Mouse (Mus musculus) neural tube, embryonic 15.5 days (tissue): ENCODE measurements around the gene Zscan2. TPM values are rescaled to one million over a fixed set of nuclear protein-coding genes. Genes with fewer than 3 reads are reported as not detected.

Source experiments
- ATAC-seq: fragments of 200-750 bp; cut with Nextera tagmentation; 2 replicates; pipeline ENCODE4 v1.8.0; 2017; ENCODE audit warnings: mild to moderate bottlenecking, moderate TSS enrichment, moderate library complexity; ENCODE audit not compliant: low FRiP score
- H3K27ac ChIP-seq: fragments of 300-500 bp; sonication (generic); replicated peaks from 2 replicates; pipeline ENCODE4 v1.5.1; 2015; ENCODE audit warnings: mild to moderate bottlenecking, inconsistent platforms
- H3K27me3 ChIP-seq: fragments of 300-500 bp; sonication (generic); replicated peaks from 2 replicates; pipeline ENCODE4 v1.6.1; 2015; ENCODE audit warnings: inconsistent platforms
- H3K36me3 ChIP-seq: fragments of 300-500 bp; sonication (generic); 2 replicates; pipeline ENCODE4 v1.6.1; 2015; ENCODE audit warnings: inconsistent platforms
- H3K4me1 ChIP-seq: fragments of 300-500 bp; sonication (generic); 2 replicates; pipeline ENCODE4 v1.6.1; 2015; ENCODE audit warnings: inconsistent platforms
- H3K4me2 ChIP-seq: fragments of 300-500 bp; sonication (generic); 2 replicates; pipeline ENCODE4 v1.6.1; 2015; ENCODE audit warnings: inconsistent platforms, mild to moderate bottlenecking, moderate library complexity
- H3K4me3 ChIP-seq: fragments of 300-500 bp; sonication (generic); replicated peaks from 2 replicates; pipeline ENCODE4 v1.5.1; 2015; ENCODE audit warnings: mild to moderate bottlenecking, inconsistent platforms
- H3K9ac ChIP-seq: fragments of 300-500 bp; sonication (generic); replicated peaks from 2 replicates; pipeline ENCODE4 v1.6.1; 2015; ENCODE audit warnings: mild to moderate bottlenecking, inconsistent platforms
- H3K9me3 ChIP-seq: fragments of 300-500 bp; sonication (generic); replicated peaks from 2 replicates; pipeline ENCODE4 v1.6.1; 2016; ENCODE audit warnings: inconsistent platforms
- WGBS: fragments of 180-500 bp; shearing (Covaris S2); methylation state at CpG from one replicate; pipeline ENCODE4 v1.1.7; 2015; ENCODE audit warnings: mixed read lengths; 5-methylcytosine and 5-hydroxymethylcytosine counted together
- polyA plus RNA-seq: library from polyadenylated mRNA; unstranded; fragments of >200 nt; fragmentation: Nextera tagmentation; extraction: Ambion mirVana; gene quantifications from 2 replicates; pipeline ENCODE4 v1.2.1, GENCODE M21; 2015

Zscan2 gene
- polyA plus RNA-seq, 1 experiment from 2014 or later = 3.9 TPM

- H3K4me3 ChIP-seq = no peak overlapping the region
- H3K9me3 ChIP-seq = no peaks in the 10 kb centered on the region
- peaks cover 55% of the 10 kb centered on the region for H3K4me1 ChIP-seq
- H3K36me3 ChIP-seq = peaks cover 34% of the 10 kb centered on the region
- no peaks in the 10 kb centered on the region for H3K27me3 ChIP-seq
- no peak overlapping the region for H3K9ac ChIP-seq
- no peak for ATAC-seq
- 84% methylated on average over 1 of the region's 1 CpGs for WGBS
- H3K4me2 ChIP-seq = no peak overlapping the region
- no peak overlapping the region for H3K27ac ChIP-seq
Measured at GRCm38 (mm10) chr7:80864151-80864550, 3.4 kb downstream of the Zscan2 start.

- H3K4me2 ChIP-seq = 0 out of 2 replicates have a peak overlapping the region, but pooled peaks have one; percentile 2
- no peak overlapping the region for H3K27ac ChIP-seq
- H3K27me3 ChIP-seq = no peaks in the 10 kb centered on the region
- H3K9ac ChIP-seq = no peak overlapping the region
- ATAC-seq = no peak
- no peak overlapping the region for H3K4me3 ChIP-seq
- peaks cover 40% of the 10 kb centered on the region for H3K36me3 ChIP-seq
- 78% methylated on average over 8 of the region's 8 CpGs for WGBS
- peaks cover 55% of the 10 kb centered on the region for H3K4me1 ChIP-seq
- H3K9me3 ChIP-seq = no peaks in the 10 kb centered on the region
Measured at GRCm38 (mm10) chr7:80864831-80865230, 4.1 kb downstream of the Zscan2 start.

- H3K9ac ChIP-seq = no peak overlapping the region
- H3K36me3 ChIP-seq = peaks cover 47% of the 10 kb centered on the region
- ATAC-seq = no peak
- H3K4me3 ChIP-seq = no peak overlapping the region
- 94% methylated on average over 7 of the region's 7 CpGs for WGBS
- peaks cover 49% of the 10 kb centered on the region for H3K4me1 ChIP-seq
- no peak overlapping the region for H3K4me2 ChIP-seq
- H3K9me3 ChIP-seq = no peaks in the 10 kb centered on the region
- no peak overlapping the region for H3K27ac ChIP-seq
- no peaks in the 10 kb centered on the region for H3K27me3 ChIP-seq
Measured at GRCm38 (mm10) chr7:80865521-80865920, 4.8 kb downstream of the Zscan2 start.

GRCm38 (mm10) chr7:80866514-80867147 is 5.9 kb downstream of the Zscan2 start:
- H3K36me3 ChIP-seq = peaks cover 54% of the 10 kb centered on the region
- peaks cover 48% of the 10 kb centered on the region for H3K4me1 ChIP-seq
- no peaks in the 10 kb centered on the region for H3K27me3 ChIP-seq
- no peak overlapping the region for H3K9ac ChIP-seq
- H3K27ac ChIP-seq = no peak overlapping the region
- no peak overlapping the region for H3K4me2 ChIP-seq
- H3K4me3 ChIP-seq = no peak overlapping the region
- H3K9me3 ChIP-seq = no peaks in the 10 kb centered on the region
- no peak for ATAC-seq
- WGBS = 89% methylated on average over 7 of the region's 7 CpGs

- H3K36me3 ChIP-seq = peaks cover 66% of the 10 kb centered on the region
Measured at GRCm38 (mm10) chr7:80868686-80869085, 8.0 kb downstream of the Zscan2 start.

GRCm38 (mm10) chr7:80873038-80873437 is 12.3 kb downstream of the Zscan2 start:
- 82% methylated on average over 5 of the region's 5 CpGs for WGBS

More at GRCm38 (mm10) chr7:80868686-80869085, 8.0 kb downstream of the Zscan2 start:
- Histone ChIP-seq H3K9me3 (no peaks in the 10 kb centered on the region), H3K4me2 (no peak overlapping the region), H3K4me1 (peaks cover 28% of the 10 kb centered on the region), H3K4me3 (no peak overlapping the region), H3K27ac (no peak overlapping the region), H3K27me3 (no peaks in the 10 kb centered on the region), H3K9ac (no peak overlapping the region)
- ATAC-seq = no peak
- WGBS = 100% methylated on average over 2 of the region's 2 CpGs

GRCm38 (mm10) chr7:80873631-80874030 is 12.9 kb downstream of the Zscan2 start:
- H3K4me3 ChIP-seq = no peak overlapping the region
- 98% methylated on average over 2 of the region's 2 CpGs for WGBS
- ATAC-seq = no peak
- no peaks in the 10 kb centered on the region for H3K27me3 ChIP-seq
- H3K27ac ChIP-seq = no peak overlapping the region
- H3K36me3 ChIP-seq = peaks cover 76% of the 10 kb centered on the region
- H3K4me2 ChIP-seq = no peak overlapping the region
- no peaks in the 10 kb centered on the region for H3K4me1 ChIP-seq
- no peaks in the 10 kb centered on the region for H3K9me3 ChIP-seq
- H3K9ac ChIP-seq = no peak overlapping the region

More at GRCm38 (mm10) chr7:80873038-80873437, 12.3 kb downstream of the Zscan2 start:
- no peaks in the 10 kb centered on the region for H3K9me3 ChIP-seq
- no peak overlapping the region for H3K4me2 ChIP-seq
- no peak overlapping the region for H3K4me3 ChIP-seq
- no peak for ATAC-seq
- peaks cover 82% of the 10 kb centered on the region for H3K36me3 ChIP-seq
- H3K27ac ChIP-seq = no peak overlapping the region
- no peaks in the 10 kb centered on the region for H3K27me3 ChIP-seq
- no peak overlapping the region for H3K9ac ChIP-seq
- H3K4me1 ChIP-seq = no peaks in the 10 kb centered on the region

- H3K4me3 ChIP-seq = no peak overlapping the region
- ATAC-seq = no peak
- H3K27ac ChIP-seq = no peak overlapping the region
- no peaks in the 10 kb centered on the region for H3K9me3 ChIP-seq
- peaks cover 59% of the 10 kb centered on the region for H3K36me3 ChIP-seq
- H3K9ac ChIP-seq = no peak overlapping the region
- 28% methylated on average over 37 of the region's 37 CpGs for WGBS
- H3K4me2 ChIP-seq = no peak overlapping the region
- no peaks in the 10 kb centered on the region for H3K27me3 ChIP-seq
- H3K4me1 ChIP-seq = no peaks in the 10 kb centered on the region
Measured at GRCm38 (mm10) chr7:80875727-80876126, 15.0 kb downstream of the Zscan2 start.

- Histone ChIP-seq H3K27me3 (no peaks in the 10 kb centered on the region), H3K36me3 (no peaks in the 10 kb centered on the region), H3K4me2 (peak overlapping the region; percentile 51), H3K27ac (no peak overlapping the region), H3K4me1 (peaks cover 9% of the 10 kb centered on the region), H3K4me3 (peak overlapping the region; percentile 21), H3K9ac (no peak overlapping the region), H3K9me3 (no peaks in the 10 kb centered on the region)
- ATAC-seq = peak; percentile 80
- WGBS = 26% methylated on average over 14 of the region's 14 CpGs
Measured at GRCm38 (mm10) chr7:80882830-80883505, 22.2 kb downstream of the Zscan2 start.

- H3K27ac ChIP-seq = no peak overlapping the region
- H3K4me1 ChIP-seq = peaks cover 21% of the 10 kb centered on the region
- H3K27me3 ChIP-seq = no peaks in the 10 kb centered on the region
- no peaks in the 10 kb centered on the region for H3K9me3 ChIP-seq
- ATAC-seq = no peak
- H3K4me2 ChIP-seq = no peak overlapping the region
- no peak overlapping the region for H3K4me3 ChIP-seq
- peaks cover 4% of the 10 kb centered on the region; the same call in 1 of the 2 replicates for H3K36me3 ChIP-seq
- H3K9ac ChIP-seq = no peak overlapping the region
- WGBS = 12% methylated on average over 1 of the region's 1 CpGs
Measured at GRCm38 (mm10) chr7:80885666-80886065, 24.9 kb downstream of the Zscan2 start.

GRCm38 (mm10) chr7:80888595-80888994 is 27.9 kb downstream of the Zscan2 start:
- Histone ChIP-seq H3K4me3 (no peak overlapping the region), H3K27me3 (no peaks in the 10 kb centered on the region), H3K9me3 (no peaks in the 10 kb centered on the region), H3K36me3 (peaks cover 29% of the 10 kb centered on the region), H3K9ac (no peak overlapping the region), H3K4me2 (no peak overlapping the region), H3K27ac (peak overlapping the region; percentile 58; the same call in 1 of the 2 replicates), H3K4me1 (peaks cover 12% of the 10 kb centered on the region)
- 0 out of 2 replicates have a peak, but pooled peaks have one; percentile 7 for ATAC-seq
- WGBS = 71% methylated on average over 7 of the region's 7 CpGs

GRCm38 (mm10) chr7:80889021-80889511 is 28.3 kb downstream of the Zscan2 start:
- H3K36me3 ChIP-seq = peaks cover 33% of the 10 kb centered on the region
- WGBS = 37% methylated on average over 9 of the region's 9 CpGs
- peak overlapping the region; percentile 58; the same call in 1 of the 2 replicates for H3K27ac ChIP-seq
- peak overlapping the region; percentile 5; the same call in 1 of the 2 replicates for H3K4me2 ChIP-seq
- no peaks in the 10 kb centered on the region for H3K27me3 ChIP-seq
- H3K9me3 ChIP-seq = no peaks in the 10 kb centered on the region
- peak; percentile 70 for ATAC-seq
- no peak overlapping the region for H3K4me3 ChIP-seq
- peaks cover 12% of the 10 kb centered on the region for H3K4me1 ChIP-seq
- no peak overlapping the region for H3K9ac ChIP-seq
